Mouse (Mus musculus) G1E-ER4 (cell line): Measurements from ENCODE around the gene Syngr1. TPM values are rescaled to one million over a fixed set of nuclear protein-coding genes. Genes with fewer than 3 reads are reported as not detected.

Experiments used
- GATA1 ChIP-seq: IDR thresholded peaks from one replicate; pipeline ENCODE4 v1.8.0; 2012; ENCODE audit warnings: low read length, inconsistent platforms
- polyA plus RNA-seq: library from polyadenylated mRNA; stranded (reverse); fragments of >175 nt; gene quantifications from 2 replicates; pipeline ENCODE4 v1.2.3, GENCODE M21; 2012

Syngr1 gene
- polyA plus RNA-seq, result 81.9 and 94.8 TPM in 2 replicates

DNA sequence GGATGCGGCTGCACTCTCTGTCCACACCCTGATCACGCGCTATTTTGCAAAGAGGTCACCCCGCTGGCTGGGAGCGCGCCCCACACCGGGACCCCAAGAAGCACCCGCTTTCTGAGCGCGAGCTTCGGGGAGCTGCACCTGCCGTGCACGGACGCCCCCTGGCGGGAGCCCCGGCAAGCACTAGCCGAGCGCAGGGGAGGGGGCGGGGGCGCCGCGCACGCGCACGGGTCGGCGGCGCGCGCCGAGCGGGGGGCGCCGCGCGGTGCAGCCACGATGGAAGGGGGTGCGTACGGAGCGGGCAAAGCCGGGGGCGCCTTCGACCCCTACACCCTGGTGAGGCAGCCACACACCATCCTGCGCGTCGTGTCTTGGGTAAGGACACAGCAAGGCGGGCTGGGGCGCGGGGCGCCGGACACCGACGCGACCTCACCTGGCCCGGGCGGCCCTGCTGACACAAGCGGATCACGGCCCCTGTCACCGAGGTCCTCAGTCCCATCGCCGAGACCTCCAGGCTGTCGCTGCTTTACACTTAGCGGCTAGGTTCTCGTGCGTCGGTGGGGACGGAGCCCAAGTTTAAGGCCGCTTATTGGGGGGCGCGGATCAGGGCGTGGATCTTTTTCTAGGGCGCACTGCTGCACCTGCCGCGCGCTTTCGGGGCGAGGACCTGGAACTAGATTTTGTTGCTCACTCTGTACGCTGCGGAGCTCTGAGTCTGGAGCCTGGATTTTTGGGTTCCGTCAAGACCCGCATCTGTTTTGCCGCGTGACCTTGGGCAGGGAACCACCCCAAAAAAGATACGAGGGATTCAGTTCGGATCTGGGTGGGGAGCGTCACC lies at the start of gene Syngr1, which contains the start of gene Rpl3:
Gene Syngr1 (plus strand): TSS at position 214 of the 835 bp plus-strand sequence.
Gene Rpl3 (minus strand): TSS at position 748 of the 835 bp plus-strand sequence.
- no peak for TF ChIP-seq GATA1

DNA sequence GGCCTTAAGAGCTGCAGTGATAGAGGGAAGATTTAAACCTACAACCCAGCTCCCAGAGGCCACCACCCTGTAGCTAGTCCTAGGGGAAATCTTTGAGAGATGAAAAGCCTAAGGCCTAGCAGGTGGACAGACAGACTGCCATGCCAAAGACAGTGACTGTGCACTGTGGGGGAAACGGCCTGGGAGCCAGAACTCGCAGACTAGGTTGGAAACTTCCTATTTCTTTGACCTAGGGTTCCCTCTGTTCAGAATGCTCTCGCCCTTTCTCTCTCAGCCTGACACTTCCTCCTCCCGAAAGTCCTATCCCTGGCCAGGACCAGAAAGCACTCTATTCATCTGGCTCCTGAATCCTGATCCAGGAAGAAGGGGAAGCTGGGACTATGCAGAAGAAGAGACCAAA lies 49.0 kb upstream of the Syngr1 start:
- TF ChIP-seq GATA1, result no peak

GRCm38 (mm10) chr15:80044249-80044648 lies 46.9 kb upstream of the Syngr1 start:
- TF ChIP-seq GATA1, result no peak

- no peak for TF ChIP-seq GATA1
Observed at GRCm38 (mm10) chr15:80045749-80046148, 45.4 kb upstream of the Syngr1 start.

GRCm38 (mm10) chr15:80047242-80047641 lies 43.9 kb upstream of the Syngr1 start:
- TF ChIP-seq GATA1, result no peak

DNA sequence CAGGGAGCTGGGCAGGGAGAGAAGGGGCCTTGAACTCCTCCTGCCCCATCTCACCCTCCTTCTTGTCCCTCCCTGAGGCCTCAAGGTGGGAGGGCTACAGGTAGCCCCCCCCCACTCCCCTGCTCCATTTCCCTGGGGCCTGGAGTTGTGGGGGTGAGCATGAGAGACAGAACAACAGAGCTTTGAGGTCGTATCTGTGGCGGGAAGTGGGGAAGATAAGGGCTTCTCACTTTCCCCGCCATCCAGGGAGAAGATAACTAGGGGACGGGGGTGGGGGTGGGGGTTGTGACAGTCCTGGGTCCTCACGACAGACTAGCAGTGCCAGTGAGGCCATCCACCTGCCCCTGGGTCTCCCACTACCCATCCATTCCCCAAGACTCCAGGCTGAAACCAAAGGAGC lies 43.2 kb upstream of the Syngr1 start:
- no peak for TF ChIP-seq GATA1

DNA sequence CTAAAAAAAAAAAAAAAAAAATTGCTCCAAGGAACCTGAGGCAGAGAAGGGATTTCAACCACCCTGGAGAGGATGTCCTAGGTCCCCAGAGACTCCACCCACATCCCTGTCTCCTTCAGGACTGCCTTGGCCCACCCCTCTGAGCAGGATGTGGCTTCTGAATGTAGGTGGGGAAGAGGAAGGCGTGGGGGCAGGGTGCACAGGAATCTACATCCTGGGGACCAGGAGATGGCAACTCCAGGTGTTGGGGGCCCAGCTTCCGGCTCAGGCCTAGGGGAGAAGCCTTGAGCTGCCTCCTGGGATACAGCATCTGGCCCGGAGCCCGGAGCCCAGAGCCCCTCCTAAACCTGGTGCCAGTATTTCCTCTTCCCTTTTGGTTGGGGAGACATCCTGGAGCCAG lies 41.0 kb upstream of the Syngr1 start:
- no peak for TF ChIP-seq GATA1

GRCm38 (mm10) chr15:80051092-80051761 lies 39.9 kb upstream of the Syngr1 start:
- no peak for TF ChIP-seq GATA1

DNA sequence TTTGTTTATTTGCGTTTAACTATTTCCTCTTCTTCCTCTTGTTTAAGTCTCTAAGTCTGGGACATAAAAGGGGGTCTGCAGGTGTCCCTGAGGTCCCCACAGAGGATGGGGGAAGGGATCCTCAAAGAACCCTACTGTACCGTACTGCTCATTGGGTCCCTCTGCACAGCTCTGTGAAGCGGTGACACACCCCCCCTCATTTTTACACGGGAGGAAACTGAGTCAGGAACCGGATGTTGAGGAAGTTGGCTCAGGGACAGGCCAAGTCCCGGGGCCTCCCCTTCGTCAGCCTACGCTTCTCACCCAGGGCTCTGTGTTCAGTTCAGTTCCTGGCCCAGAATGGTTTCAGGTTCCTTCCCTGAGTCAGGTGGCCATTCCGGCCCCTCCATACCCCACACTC lies 39.4 kb upstream of the Syngr1 start:
- TF ChIP-seq GATA1, result no peak

DNA sequence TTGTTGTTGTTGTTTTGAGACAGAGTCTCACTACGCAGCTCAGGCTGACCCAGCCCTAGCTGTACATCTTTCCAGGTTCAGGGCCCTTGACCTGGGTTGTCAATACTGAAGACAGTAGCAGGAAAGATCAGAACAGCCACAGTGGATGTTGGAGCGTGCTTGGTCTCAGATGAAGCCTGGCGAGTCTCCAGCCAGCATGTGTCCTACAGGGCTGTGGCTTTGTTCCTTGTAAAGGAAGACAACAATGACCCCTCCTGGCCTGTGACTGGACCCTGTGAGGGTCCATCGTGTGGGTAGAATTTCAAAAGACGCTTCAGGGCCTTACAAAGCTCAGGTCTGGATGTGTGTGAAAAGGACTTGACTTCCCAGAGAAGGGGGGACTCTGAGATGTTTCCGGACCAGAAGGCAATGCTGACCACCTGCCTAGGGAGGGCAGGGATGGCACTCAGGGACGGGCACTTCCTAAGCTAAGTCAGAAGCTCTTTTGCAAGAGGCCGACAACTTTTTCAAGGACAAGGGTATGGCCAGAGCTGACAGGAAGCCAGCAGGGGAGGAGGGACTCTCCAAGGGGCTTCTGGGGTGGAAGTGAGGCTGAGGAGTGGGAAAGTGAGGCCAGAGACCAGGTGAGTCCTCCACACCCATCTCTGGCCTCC lies 37.6 kb upstream of the Syngr1 start:
- TF ChIP-seq GATA1, result no peak

- no peak for TF ChIP-seq GATA1
Observed at GRCm38 (mm10) chr15:80054034-80054710, 37.0 kb upstream of the Syngr1 start.

GRCm38 (mm10) chr15:80058151-80058550 lies 33.0 kb upstream of the Syngr1 start:
- no peak for TF ChIP-seq GATA1

GRCm38 (mm10) chr15:80059606-80060005 lies 31.5 kb upstream of the Syngr1 start:
- no peak for TF ChIP-seq GATA1

DNA sequence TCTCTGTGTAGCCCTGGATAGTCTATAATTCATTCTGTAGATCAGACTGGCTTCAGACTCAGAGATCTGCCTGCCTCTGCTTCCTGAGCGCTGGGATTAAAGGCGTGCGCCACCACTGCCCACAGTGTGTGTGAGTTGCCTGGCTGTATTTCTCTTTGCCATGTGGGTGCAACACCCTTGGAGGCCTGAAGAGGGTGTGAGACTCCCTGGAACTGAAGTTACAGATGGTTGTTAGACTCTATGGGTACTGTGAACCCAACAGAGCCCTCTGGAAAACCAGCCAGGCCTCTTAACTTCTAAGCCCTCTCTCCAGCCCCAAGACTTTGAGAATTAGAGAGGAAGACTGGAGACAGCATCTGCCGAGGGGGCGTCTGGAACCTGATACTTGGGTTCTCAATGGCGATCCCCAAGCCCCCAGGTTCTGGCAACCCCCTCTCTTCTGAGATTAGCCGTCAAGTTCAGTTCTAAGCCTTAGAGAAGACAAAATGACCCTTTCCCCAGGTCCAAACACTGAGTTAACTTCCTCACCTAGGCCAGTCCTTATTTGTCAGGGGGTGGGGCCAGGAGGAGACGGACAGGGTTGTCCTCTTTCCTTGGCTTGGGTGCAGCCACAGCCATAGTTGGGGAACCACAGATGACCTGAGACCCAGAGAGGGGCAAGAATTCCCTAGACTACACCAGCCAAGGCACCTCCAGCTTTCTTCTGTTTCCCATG lies 30.6 kb upstream of the Syngr1 start:
- TF ChIP-seq GATA1, result no peak

- TF ChIP-seq GATA1, result no peak
Observed at GRCm38 (mm10) chr15:80061071-80061550, 30.0 kb upstream of the Syngr1 start.
